Mouse (Mus musculus) intestine, embryonic 15.5 days (tissue): ENCODE measurements at regions not wholly inside any gene's neighbourhood (a gene's known extent, or its start where the extent isn't known, plus 50 kb on each side); places are given as distances from the start of the nearest gene placed in this dataset.

Experiments
- ATAC-seq: fragments of 200-750 bp; cut with Nextera tagmentation; 2 replicates; pipeline ENCODE4 v1.8.0; 2017; ENCODE audit warnings: moderate TSS enrichment, moderate library complexity
- H3K27ac ChIP-seq: fragments of 300-500 bp; sonication (generic); 2 replicates; pipeline ENCODE4 v1.5.1; 2015; ENCODE audit warnings: mild to moderate bottlenecking, inconsistent platforms
- H3K27me3 ChIP-seq: fragments of 300-500 bp; sonication (generic); replicated peaks from 2 replicates; pipeline ENCODE4 v1.6.1; 2015; ENCODE audit warnings: inconsistent platforms
- H3K36me3 ChIP-seq: fragments of 300-500 bp; sonication (generic); 2 replicates; pipeline ENCODE4 v1.6.1; 2015; ENCODE audit warnings: inconsistent platforms
- H3K4me1 ChIP-seq: fragments of 300-500 bp; sonication (generic); replicated peaks from 2 replicates; pipeline ENCODE4 v1.6.1; 2015; ENCODE audit warnings: inconsistent platforms
- H3K4me2 ChIP-seq: fragments of 300-500 bp; sonication (generic); replicated peaks from 2 replicates; pipeline ENCODE4 v1.6.1; 2015; ENCODE audit warnings: mild to moderate bottlenecking, inconsistent platforms
- H3K4me3 ChIP-seq: fragments of 300-500 bp; sonication (generic); replicated peaks from 2 replicates; pipeline ENCODE4 v1.5.1; 2015; ENCODE audit warnings: inconsistent platforms
- H3K9ac ChIP-seq: fragments of 300-500 bp; sonication (generic); 2 replicates; pipeline ENCODE4 v1.6.1; 2015; ENCODE audit warnings: inconsistent platforms
- H3K9me3 ChIP-seq: fragments of 300-500 bp; sonication (generic); 2 replicates; pipeline ENCODE4 v1.6.1; 2016; ENCODE audit warnings: inconsistent platforms
- WGBS: fragments of 180-500 bp; shearing (Covaris S2); methylation state at CpG from one replicate; pipeline ENCODE4 v1.1.7; 2015; 5-methylcytosine and 5-hydroxymethylcytosine counted together

DNA sequence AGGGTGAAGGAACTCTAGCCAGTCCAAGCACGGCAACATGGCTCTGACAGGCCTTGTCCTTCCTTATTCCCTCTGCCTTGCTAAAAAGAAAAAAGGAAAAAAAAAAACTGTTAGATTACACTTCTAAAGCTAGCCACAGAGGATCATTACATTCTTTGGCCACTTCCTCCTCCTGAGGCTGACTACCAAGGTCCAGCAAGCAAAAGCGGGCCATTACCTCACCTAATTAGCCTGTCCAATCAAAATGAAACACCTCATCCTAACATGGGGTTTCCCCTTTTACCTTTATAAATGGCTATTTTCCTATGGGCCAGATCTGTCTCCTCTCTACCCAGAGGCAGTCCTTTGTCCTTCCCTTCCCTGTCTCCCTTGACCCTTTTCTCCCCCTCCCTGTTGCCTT lies 102.2 kb downstream of the Pih1h3b start:
- 90% methylated on average over 2 of the region's 2 CpGs for WGBS
- Histone ChIP-seq H3K4me2 (no peak overlapping the region), H3K27me3 (0 out of 2 replicates have a peak, but pooled peaks cover 6% of the 10 kb centered on the region), H3K9ac (no peak overlapping the region), H3K36me3 (no peaks in the 10 kb centered on the region), H3K4me3 (no peak overlapping the region), H3K9me3 (no peaks in the 10 kb centered on the region), H3K4me1 (no peaks in the 10 kb centered on the region), H3K27ac (no peak overlapping the region)
- no peak for ATAC-seq

DNA sequence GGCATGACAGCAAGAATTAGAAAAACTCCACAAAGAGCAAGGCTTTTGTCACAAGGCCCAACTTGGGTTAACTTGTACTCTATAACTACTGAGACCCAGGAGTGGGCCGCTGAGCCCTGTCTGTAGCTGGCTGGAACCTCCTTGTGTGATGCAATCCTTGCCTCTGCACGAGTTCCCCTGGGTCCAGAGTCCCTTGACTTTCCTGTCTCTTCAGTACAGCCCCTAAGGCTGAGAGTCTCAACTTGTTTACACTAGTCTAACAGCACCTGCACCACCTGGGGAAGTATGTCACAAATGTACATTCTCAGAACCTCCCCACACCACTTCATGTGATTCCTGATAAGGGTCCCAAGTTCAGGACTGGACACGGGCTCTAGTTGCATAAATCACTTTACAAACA lies 103.3 kb downstream of the Pih1h3b start:
- 0 out of 2 replicates have a peak, but pooled peaks cover 6% of the 10 kb centered on the region for H3K27me3 ChIP-seq
- no peaks in the 10 kb centered on the region for H3K4me1 ChIP-seq
- ATAC-seq, result peak; percentile 94
- 56% methylated on average over 3 of the region's 3 CpGs for WGBS
- H3K4me2 ChIP-seq, result no peak overlapping the region
- H3K9me3 ChIP-seq, result no peaks in the 10 kb centered on the region
- H3K36me3 ChIP-seq, result no peaks in the 10 kb centered on the region
- H3K27ac ChIP-seq, result no peak overlapping the region
- H3K9ac ChIP-seq, result no peak overlapping the region
- no peak overlapping the region for H3K4me3 ChIP-seq

DNA sequence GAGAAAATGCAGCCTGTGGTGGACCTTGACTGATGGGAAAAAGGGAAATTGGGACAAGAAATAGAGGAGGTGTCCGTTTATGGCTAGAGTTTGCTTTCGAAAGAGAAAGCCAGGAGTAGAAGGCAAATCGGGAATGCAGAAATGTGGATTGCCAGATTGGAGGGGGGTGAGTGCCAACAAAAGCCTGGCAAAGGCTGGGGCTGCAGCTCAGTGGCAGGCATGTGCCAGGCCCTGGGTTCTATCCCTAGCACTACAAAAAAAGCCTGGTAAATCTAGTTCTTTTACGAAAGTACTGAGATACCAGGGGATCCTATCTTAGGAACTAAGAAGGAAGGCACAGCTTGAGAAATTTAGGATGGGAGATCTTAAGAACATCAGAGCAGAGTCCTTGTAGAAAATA lies 117.2 kb downstream of the Pih1h3b start:
- Histone ChIP-seq H3K4me3 (no peak overlapping the region), H3K36me3 (no peaks in the 10 kb centered on the region), H3K4me2 (no peak overlapping the region), H3K27me3 (0 out of 2 replicates have a peak, but pooled peaks cover 3% of the 10 kb centered on the region), H3K9me3 (no peaks in the 10 kb centered on the region), H3K27ac (no peak overlapping the region), H3K4me1 (no peaks in the 10 kb centered on the region), H3K9ac (no peak overlapping the region)
- WGBS, result 78% methylated on average over 4 of the region's 4 CpGs
- no peak for ATAC-seq

DNA sequence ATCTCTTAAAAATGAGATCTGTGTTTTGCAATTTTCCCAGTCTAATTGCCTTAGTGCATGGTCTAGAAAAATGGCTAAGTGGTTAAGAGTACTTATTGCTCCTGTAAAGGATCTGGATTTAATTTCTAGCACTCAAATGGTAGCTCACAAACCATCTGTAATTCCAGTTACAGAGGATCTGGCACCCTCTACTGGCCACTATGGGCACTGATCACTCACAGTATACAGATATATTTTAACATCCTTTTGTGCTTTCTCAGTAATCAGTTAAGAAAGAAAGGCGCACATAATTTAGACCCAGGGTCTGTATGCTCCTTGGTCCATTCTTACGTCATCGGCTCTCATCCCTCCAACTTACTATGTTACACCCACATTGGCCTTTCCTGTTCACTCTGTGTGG lies 120.3 kb downstream of the Pih1h3b start:
- Histone ChIP-seq H3K27ac (no peak overlapping the region), H3K36me3 (no peaks in the 10 kb centered on the region), H3K4me3 (no peak overlapping the region), H3K9me3 (no peaks in the 10 kb centered on the region), H3K27me3 (no peaks in the 10 kb centered on the region), H3K4me2 (no peak overlapping the region), H3K4me1 (no peaks in the 10 kb centered on the region), H3K9ac (no peak overlapping the region)
- 88% methylated on average over 3 of the region's 3 CpGs for WGBS
- ATAC-seq, result no peak

DNA sequence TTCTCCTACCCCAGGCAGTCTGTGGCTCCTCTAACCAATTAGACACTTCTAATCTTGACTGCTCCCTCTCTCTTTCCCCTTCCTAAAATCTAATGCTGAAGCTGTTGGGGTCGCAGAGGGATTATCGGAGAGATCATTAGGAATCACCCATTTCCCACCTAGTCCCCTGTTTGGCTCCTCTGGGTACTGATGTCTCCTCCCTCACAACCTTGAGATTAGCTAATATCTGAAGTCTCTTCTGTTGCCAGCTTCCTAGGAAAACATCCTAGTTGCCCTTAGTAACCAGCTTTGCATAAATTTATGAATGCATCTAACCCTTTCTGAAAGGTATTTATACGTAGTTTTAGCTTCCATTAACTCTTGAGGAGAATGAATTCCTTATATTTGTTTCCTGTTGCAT lies 138.4 kb upstream of the Frmpd3 start:
- H3K9me3 ChIP-seq, result no peaks in the 10 kb centered on the region
- no peak overlapping the region for H3K4me3 ChIP-seq
- H3K27ac ChIP-seq, result no peak overlapping the region
- no peaks in the 10 kb centered on the region for H3K36me3 ChIP-seq
- H3K4me2 ChIP-seq, result no peak overlapping the region
- no peak overlapping the region for H3K9ac ChIP-seq
- 0 out of 2 replicates have a peak, but pooled peaks cover 3% of the 10 kb centered on the region for H3K27me3 ChIP-seq
- WGBS, result 75% methylated on average over 3 of the region's 3 CpGs
- no peak for ATAC-seq
- H3K4me1 ChIP-seq, result no peaks in the 10 kb centered on the region

DNA sequence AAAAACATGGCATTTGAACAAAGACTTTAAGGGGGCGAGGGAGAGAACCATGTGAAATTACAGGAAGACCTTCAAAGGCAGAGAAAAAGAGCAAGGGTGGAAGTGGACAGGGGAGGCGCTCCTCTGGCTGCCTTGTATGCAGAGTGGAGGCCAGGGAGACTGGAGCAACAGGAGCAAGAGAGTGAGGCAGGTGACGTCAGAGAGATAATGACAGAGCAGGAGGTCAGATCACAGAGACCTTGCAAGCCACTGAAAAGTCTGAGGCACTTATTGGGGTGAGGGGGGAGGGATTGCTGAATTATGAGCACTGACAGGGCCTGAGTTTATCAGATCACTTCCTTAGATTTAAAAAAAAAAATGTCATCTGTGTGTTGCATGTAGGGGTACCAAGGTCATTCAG lies 133.3 kb upstream of the Frmpd3 start:
- Histone ChIP-seq H3K27me3 (0 out of 2 replicates have a peak, but pooled peaks cover 3% of the 10 kb centered on the region), H3K9ac (no peak overlapping the region), H3K36me3 (no peaks in the 10 kb centered on the region), H3K9me3 (no peaks in the 10 kb centered on the region), H3K4me1 (no peaks in the 10 kb centered on the region), H3K27ac (no peak overlapping the region), H3K4me2 (no peak overlapping the region), H3K4me3 (no peak overlapping the region)
- no peak for ATAC-seq
- WGBS, result 50% methylated on average over 3 of the region's 3 CpGs

DNA sequence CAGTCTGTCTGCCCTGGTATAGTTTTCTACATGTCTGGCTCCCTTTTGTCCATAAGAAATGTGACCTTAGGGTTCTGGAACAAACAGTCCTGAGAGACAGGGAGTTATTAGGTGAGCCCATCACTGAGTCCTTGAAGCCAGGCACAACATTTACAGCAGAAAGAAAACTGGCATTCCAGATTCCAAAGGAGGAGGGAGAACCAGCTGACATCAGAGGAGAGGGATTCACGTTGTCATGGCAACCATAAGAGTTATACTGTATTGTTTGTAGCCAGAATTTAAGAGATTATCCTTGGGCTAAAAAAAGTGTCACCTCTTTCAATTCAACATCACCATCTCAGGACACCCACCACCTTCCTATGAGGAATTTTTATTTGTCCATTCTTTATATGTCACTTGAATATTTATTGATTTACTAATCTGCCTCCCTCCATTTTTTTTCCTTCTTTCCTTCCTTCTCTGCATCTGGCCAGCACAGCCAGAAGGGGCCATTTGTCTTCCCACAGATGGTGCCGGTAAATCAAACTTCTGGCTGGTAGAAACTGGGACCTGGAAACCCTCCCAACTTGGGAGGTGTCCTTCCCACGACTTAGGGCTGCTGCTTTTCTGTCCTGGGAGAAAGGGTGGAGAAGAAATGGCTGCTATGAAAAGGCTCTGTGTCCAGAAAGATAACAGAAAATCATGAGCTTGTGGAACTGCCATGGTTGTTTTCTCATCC lies 129.3 kb upstream of the Frmpd3 start:
- Histone ChIP-seq H3K27me3 (no peaks in the 10 kb centered on the region), H3K4me2 (no peak overlapping the region), H3K4me3 (no peak overlapping the region), H3K27ac (no peak overlapping the region), H3K9ac (no peak overlapping the region), H3K36me3 (no peaks in the 10 kb centered on the region), H3K9me3 (no peaks in the 10 kb centered on the region), H3K4me1 (no peaks in the 10 kb centered on the region)
- 43% methylated on average over 3 of the region's 3 CpGs for WGBS
- no peak for ATAC-seq

DNA sequence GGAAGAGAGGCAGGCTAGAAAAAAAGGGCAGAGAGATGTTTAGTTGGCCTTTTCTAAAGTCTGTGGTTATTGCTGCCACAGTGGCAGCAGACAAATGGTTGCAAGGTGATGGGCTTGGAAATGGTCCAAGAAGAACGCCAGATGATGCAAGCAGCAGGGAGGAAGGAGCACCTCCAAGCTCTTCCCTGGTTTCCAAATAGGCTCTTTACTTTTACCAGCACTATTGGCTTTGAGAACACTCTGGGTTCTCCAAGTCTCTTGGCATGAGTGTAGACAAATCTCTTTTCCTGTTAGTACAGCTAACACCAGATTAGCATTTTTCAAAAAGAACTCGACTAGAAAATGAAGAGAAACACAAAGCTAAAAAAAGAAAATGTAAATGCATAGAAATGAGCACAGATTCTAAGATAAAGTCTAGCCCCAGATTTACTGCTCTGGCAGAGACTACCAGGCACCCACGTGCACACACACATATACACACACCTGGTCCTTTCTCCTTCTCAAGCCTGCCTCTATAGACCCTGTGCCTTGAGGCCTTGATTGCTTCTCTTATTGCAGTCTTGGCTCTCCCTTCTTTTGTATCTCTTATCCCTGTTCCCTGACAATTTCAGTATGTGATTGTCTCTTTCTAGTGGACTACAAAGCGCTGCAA lies 127.7 kb upstream of the Frmpd3 start:
- no peak overlapping the region for H3K9ac ChIP-seq
- H3K4me2 ChIP-seq, result no peak overlapping the region
- no peak overlapping the region for H3K4me3 ChIP-seq
- ATAC-seq, result no peak
- H3K36me3 ChIP-seq, result no peaks in the 10 kb centered on the region
- no peaks in the 10 kb centered on the region for H3K27me3 ChIP-seq
- 58% methylated on average over 4 of the region's 4 CpGs for WGBS
- H3K9me3 ChIP-seq, result no peaks in the 10 kb centered on the region
- no peak overlapping the region for H3K27ac ChIP-seq
- H3K4me1 ChIP-seq, result no peaks in the 10 kb centered on the region

DNA sequence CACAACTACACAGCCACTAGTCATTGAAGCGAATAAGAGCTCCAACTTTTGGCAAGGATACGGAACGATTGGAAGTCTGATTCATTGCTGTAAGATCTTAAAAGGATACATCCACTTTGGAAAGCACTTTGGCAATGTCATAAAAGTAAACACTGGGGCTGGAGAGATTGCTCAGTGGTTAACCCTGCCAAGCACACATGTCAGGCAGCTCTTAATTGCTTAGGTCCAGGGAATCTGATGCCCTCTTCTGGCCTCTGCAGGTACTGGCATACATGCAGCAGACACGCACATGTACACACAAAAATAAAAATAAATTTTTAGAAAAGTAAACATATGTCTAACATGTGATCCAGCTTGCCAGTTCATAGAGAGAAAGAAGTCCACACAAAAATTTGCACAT lies 86.3 kb upstream of the Frmpd3 start:
- H3K27me3 ChIP-seq, result no peaks in the 10 kb centered on the region
- H3K9ac ChIP-seq, result no peak overlapping the region
- H3K4me3 ChIP-seq, result no peak overlapping the region
- no peaks in the 10 kb centered on the region for H3K36me3 ChIP-seq
- 70% methylated on average over 4 of the region's 4 CpGs for WGBS
- no peak for ATAC-seq
- no peak overlapping the region for H3K27ac ChIP-seq
- H3K9me3 ChIP-seq, result no peaks in the 10 kb centered on the region
- no peaks in the 10 kb centered on the region for H3K4me1 ChIP-seq
- H3K4me2 ChIP-seq, result no peak overlapping the region

DNA sequence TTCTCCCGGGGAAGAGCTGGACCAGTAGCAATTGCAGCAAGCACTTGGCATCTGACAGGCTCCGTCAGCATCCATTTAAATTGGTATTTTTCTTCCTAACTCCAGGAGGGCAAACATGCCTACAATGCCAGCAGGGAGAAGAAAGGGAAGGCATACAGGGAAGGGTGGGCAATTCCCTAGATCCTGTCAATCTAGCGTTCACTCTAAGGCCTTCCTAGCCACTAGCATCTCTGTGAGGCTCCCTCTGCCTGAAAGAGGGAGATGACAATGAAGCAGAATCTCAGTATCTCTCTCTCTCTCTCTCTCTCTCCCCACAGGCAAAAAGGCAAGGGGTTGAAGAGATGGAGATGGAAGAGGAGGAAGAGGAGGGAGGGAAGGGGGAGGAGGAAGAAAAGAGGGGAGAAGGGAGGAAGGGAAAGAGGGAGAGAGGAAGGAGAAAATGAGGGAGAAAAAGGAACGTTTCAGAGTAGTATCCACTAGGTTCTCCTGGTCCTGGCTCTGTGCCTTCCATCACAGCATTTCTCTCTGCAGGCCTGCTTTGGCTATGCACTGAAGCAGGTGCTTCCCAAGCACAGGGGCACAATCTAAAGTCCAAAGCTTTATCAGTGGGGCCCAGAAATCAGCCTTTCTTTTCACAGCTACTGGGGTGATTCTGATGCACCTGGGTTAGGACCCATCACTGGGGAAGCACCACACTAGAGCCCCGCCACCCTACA lies 72.2 kb upstream of the Frmpd3 start:
- H3K4me3 ChIP-seq, result no peak overlapping the region
- H3K27ac ChIP-seq, result no peak overlapping the region
- no peak for ATAC-seq
- no peak overlapping the region for H3K9ac ChIP-seq
- no peak overlapping the region for H3K4me2 ChIP-seq
- no peaks in the 10 kb centered on the region for H3K36me3 ChIP-seq
- no peaks in the 10 kb centered on the region for H3K9me3 ChIP-seq
- peaks cover 16% of the 10 kb centered on the region; the same call in 1 of the 2 replicates for H3K27me3 ChIP-seq
- WGBS, result 71% methylated on average over 5 of the region's 5 CpGs
- no peaks in the 10 kb centered on the region for H3K4me1 ChIP-seq

DNA sequence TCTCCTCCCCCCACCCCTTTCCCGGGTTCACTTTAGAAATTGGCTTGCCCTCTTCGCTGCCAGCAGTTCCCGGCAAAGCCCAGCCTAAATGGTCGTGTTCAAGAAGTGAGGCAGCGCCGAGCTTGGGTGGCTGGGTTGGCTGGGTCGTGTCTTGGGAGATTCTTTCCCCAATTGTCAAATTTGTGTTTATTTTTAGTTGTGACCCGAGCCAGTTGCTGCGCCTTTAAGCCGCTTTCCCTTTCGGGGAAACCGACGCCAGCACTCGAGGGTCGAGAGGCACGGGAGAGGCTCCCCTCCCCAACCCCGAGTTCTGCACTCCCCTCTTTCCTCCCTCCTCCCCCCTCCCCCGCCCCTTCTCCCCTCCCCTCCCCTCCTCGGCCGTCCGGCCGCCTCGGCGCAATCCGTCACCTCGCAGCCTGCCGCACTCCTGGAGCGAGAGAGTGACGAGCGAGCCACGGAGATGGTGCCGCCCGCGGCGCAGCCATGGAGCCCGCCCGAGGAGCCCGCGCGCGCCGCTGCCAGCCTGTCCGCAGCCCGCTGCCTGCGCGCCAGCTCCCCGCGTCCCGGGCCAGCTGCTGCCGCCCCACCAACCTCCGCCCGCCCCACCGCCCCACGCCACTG lies 64.6 kb upstream of the Frmpd3 start:
- Histone ChIP-seq H3K27ac (no peak overlapping the region), H3K36me3 (no peaks in the 10 kb centered on the region), H3K9ac (peak overlapping the region; percentile 23; the same call in 1 of the 2 replicates), H3K9me3 (no peaks in the 10 kb centered on the region), H3K4me2 (peak overlapping the region; percentile 84), H3K4me1 (0 out of 2 replicates have a peak, but pooled peaks cover 4% of the 10 kb centered on the region), H3K4me3 (peak overlapping the region; percentile 48), H3K27me3 (peaks cover 48% of the 10 kb centered on the region)
- ATAC-seq, result peak; percentile 53
- 17% methylated on average over 44 of the region's 54 CpGs for WGBS
